Mouse (Mus musculus): Measurements from ENCODE around the gene Ung.
A peak's percentile ranks its signal among the peaks of the same experiment; 100 is the strongest.

Gene Ung

DNA sequence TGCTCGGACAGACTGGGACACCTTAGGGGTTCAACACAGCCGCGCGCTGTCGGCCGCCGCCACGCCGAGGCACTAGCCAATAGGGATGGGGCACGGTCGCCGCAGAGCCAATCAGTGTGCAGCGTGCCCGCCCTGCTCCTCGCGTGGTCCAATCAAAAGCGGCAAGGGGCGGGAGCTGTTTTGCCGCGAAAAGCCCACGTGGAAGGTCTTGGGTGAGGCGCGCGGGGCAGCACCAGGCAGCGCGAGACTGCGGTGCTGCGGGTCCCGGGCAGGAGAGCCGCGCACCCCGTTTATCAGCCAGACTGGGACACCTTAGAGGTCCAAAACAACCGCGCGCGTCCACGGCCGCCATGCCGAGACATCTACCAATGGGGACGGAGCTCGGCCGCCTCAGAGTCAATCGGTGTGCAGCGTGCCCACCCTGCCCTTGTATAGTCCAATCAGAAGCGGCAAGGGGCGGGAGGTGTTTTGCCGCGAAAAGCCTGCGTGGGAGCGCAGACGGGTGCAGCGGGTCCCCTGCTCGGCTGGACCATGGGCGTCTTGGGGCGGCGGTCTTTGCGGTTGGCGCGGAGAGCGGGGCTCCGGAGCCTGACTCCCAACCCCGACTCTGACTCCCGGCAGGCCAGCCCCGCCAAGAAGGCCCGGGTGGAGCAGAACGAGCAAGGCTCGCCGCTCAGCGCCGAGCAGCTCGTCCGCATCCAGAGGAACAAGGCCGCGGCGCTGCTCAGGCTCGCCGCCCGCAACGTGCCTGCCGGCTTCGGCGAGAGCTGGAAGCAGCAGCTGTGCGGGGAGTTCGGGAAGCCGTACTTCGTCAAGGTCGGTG is 723 bp downstream of the Ung start:
- DNase-seq (ENCODE audit: low spot score), result peak; percentile 97

DNA sequence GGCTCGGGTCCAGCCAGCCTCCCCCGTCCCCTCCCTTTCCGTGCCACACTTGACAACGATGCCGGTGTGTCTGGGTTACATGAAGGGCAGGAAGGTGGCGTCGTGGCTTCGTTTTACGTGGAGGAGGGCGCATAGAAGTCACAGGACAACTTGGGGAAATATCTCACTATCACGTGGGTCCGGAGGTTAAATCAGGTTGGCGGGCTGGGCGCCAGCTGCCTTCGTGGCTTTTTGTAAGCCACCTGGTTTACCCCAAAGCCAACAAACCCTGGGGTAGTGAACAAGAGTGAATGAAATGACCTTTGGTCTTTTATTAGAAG is 1.3 kb downstream of the Ung start:
- peak; percentile 45 for DNase-seq (ENCODE audit: low spot score)

DNA sequence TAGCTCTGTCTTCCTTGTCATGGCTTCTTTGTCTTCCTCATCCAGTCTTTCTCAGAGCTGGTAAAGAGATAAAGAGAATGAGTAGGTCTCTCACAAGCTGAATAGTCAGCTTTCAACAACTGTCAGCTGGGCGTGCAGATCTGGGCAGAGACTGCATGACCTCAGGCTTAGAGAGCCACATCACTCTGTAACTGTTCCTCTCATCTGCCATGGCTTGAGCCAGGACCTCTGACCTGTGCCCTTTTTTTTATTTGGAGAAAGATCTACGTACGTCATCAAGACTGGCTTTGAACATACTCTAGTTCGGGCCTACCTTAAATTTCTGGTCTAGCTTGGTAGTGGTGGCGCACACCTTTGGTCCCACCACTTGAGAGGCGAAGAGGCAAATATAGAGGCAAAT is 2.7 kb downstream of the Ung start:
- no peak for DNase-seq (ENCODE audit: low spot score)

DNA sequence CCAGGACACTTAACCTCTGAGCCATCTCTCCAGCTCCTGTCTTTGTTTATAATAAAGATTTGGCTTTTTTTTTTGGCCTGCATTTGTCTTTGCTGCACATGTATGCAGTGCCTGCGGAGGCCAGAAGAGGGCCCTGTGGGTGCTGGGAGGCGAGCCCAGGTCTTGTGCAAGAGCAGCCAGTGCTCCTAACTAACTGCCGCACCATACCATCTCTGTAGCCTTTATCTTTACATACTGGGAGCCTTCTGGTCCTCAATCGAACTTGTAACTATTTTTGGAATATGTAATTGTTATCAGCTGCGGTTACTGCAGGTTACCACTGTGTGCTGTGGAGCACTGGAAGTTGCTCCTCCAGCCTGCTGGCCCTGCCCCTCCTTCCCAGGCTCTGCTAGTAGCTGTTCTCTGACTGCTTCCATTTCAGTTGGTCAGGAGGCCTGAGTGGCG is 3.9 kb downstream of the Ung start:
- peak; percentile 36 for DNase-seq (ENCODE audit: low spot score)

DNA sequence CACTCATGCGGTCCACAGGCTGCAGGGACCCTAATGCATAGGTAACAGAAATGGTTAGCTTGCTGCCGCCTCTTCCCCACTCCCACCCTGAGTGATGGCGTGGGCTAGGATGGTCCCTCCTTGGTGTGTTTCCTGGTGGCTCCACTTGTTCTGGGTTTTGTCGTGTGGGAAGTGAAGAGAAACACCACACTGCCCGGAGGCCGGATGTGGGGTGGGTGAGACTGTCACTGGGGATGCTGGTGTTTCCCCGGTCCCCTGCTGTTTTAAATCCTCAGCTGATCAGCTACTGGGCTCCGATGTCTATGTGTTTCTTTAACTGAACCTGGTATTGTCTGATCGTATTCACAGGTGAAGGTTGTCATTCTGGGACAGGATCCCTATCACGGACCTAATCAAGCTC is 5.3 kb downstream of the Ung start:
- DNase-seq (ENCODE audit: low spot score), result no peak

DNA sequence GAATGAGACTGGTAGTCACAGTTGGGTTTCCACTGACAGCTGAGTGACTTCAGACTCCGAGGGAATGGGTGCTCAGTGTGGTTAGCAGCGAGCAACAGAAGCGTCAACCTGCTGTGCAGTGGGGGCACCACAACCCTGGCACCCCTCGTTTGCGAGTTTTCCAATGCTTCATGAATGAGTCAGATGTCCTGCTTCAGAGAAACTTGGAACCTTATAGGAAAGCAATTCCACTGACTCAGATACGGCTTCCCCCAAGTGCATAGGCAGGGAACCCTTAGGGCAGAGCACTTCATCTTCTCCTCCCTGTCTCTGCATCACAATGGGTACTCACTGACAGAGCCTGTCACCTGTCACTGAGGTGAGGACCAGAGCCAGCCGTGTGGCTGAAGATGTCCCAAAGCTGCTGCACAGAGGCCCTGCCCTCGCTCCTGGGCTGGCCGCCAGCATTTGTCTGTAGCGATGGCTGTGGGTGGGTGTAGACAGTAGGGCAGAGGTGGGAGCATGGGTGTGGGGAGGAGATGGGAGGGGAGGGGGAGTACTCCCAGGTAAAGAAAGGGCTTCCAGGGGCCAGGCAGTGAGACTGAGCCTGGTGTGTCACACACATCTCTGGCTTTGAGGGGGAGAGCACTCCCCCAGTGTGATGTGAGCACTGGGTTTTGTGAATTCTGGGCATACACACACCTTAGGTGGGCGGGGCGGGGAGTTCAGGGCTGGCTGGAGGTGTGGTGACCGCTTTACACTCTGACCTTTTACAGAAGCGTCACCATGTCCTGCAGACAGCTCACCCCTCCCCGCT is 7.5 kb downstream of the Ung start:
- DNase-seq (ENCODE audit: low spot score), result no peak

DNA sequence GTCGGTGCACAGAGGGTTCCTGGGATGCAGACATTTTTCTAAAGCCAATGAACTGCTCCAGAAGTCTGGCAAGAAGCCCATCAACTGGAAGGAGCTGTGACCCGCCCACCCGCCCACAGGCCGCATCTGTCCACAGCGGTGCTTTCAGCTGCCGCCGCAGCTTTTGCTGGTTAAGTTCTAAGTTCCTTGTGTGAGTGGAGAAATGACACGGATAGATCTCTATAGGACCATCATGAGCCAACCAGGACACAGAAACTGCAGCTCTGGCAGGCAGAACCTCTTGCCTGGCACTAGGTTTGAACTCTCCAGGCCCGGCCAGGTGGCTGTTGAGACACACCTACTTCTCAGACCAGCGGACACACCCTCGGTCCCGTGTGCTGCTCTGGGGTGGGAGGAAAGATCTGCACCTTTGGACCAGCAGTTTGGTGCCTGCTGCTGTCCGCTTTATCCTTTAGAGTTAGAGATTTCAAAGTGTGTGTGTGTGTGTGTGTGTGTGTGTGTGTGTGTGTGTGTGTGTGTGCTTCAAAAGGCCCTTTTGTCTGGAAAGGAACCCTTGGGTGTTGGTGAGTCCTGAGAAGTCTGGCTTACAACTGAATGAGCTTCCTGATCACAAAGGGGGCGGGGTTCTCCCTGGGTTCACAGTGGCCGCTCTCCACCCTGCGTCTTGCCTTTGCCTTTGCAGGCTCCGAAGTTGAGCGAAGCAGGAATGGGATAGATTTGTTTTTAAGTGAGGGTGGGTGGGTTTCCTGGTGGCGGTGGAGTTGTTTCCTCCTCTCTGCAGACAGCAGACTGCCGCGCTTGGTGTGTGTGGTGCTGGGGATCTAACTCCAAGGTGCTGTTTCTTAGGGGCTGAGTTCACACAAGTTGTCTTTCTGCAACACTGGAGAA is 8.3 kb downstream of the Ung start:
- no peak for DNase-seq (ENCODE audit: low spot score)

DNA sequence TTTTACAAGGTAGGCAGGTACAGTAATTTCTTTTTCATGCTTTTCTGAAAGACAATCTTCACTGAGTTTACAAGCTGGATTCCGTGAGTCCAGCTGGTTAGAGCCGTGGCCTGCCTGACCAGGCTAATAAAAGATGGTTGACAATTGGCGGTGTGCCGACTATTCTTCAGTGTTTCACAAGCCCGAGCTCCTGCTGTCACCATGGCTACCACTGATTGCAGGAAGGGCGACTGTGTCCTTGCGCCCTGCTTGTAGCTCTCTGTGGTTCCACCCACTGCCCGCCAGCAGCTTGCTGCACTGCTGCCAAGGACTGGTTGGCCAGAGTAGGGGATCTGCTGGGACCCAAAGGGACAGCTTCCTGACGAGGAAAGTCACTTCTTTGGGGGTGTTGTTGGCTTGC is 9.0 kb downstream of the Ung start:
- DNase-seq (ENCODE audit: low spot score), result peak; percentile 50

DNA sequence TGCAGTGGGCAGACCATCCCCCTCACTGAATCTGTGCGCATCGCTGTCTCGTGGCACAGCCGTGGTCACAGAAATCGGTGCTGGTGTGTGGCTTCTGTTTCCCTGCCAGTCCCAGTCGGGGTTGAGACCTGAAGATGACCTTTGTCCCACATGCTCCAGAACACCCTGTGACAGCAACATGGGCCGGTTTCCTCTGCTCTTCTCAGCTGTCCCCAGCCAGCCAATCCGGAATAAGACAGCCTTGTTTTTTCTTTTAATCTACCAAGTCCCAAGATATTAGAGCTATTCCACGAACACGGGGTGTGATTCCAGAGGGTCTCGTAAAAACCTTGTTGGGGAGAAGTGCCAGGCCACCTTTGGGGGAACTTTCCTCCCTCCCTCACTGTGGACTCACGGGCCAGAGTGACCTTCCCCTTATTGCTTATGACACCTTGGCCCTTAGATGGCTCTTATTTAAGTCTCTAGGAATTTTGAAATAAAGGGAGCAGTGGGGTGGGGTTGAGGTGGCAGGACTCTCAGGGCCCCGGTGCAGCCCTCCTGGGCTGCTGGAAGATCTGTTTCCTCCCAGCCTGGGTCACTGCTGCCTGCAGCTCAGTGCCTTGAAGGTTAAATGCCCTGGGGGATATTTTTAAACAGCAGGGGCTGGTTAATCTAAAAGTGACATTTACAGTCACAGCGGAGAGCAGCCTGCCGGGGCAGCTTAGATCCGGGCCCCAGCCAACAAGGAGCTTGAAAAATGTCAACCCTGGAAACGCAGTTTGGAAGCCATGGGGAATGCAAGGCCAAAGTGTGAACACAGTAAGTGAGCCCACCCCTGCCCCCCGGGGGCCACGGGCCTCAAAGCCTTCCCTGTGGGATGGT is 16.1 kb downstream of the Ung start, which contains the start of gene Acacb:
Acacb (plus strand) TSS at position 508 of the 861 bp plus-strand sequence.
- DNase-seq (ENCODE audit: low spot score), result no peak

- DNase-seq (ENCODE audit: low spot score), result no peak
Measured at GRCm38 (mm10) chr5:114147043-114147972, 17.1 kb downstream of the Ung start.

- no peak for DNase-seq (ENCODE audit: low spot score)
Measured at GRCm38 (mm10) chr5:114152359-114153092, 22.3 kb downstream of the Ung start.

GRCm38 (mm10) chr5:114153490-114153889 is 23.3 kb downstream of the Ung start:
- peak; percentile 68 for DNase-seq (ENCODE audit: low spot score)

- DNase-seq (ENCODE audit: low spot score), result no peak
Measured at GRCm38 (mm10) chr5:114154765-114155164, 24.6 kb downstream of the Ung start.

DNA sequence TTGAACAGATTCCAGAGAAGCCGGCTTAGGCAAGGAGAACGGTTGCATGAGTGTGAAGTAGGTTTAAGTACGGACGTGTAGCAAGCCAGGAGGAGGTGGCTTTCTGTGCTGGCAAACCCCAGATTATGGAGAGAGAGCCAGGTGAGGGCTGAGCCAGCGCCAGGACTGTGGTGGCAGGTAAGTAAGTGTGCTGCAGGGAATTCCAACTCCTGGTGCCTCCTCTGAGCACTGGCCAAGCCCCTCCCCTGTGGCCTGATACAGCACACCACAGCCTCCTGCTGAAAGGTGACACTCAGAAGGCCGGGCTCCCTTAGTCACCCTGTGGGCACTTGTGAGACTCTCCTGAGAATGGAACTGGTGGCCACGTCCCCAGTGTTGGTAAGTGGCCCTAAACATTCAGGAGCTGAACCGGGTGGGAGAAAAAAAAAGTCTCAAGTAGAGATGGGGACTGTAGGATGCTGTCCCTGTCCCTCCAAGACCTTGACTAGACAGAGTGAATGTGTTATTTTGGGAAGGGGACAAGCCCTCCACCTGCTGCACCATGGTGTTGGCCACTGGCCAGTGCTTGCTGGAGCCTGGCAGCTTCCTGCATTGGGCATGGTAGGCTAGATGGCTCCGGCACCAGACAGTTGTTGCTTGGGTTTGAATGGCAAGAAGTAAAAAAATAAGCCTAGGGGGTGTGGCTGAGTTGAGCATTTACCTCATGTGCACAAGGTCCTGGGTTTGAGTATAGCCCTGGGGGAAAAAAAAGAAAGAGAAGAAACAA is 25.2 kb downstream of the Ung start:
- no peak for DNase-seq (ENCODE audit: low spot score)

DNA sequence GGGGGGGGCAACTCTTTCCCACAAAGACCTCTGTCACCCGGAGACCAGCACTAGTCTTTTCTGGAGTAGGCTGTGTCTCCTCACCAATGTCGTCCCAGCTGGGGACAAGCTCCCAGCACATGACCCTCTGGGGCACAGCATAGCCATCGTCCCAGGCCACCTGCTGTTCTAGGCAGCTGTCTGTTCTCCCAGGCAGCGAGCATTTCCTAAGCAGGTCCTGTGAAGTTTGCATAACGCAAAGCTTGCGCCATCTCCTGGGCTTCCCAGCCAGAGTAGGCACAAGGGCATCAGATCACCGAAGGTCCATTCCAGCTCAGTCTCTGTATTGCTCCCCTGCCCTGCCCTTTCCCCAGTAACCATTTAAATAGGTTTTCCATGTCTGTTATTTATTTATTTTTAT is 27.1 kb downstream of the Ung start:
- no peak for DNase-seq (ENCODE audit: low spot score)

GRCm38 (mm10) chr5:114161424-114161823 is 31.2 kb downstream of the Ung start:
- no peak for DNase-seq (ENCODE audit: low spot score)

DNA sequence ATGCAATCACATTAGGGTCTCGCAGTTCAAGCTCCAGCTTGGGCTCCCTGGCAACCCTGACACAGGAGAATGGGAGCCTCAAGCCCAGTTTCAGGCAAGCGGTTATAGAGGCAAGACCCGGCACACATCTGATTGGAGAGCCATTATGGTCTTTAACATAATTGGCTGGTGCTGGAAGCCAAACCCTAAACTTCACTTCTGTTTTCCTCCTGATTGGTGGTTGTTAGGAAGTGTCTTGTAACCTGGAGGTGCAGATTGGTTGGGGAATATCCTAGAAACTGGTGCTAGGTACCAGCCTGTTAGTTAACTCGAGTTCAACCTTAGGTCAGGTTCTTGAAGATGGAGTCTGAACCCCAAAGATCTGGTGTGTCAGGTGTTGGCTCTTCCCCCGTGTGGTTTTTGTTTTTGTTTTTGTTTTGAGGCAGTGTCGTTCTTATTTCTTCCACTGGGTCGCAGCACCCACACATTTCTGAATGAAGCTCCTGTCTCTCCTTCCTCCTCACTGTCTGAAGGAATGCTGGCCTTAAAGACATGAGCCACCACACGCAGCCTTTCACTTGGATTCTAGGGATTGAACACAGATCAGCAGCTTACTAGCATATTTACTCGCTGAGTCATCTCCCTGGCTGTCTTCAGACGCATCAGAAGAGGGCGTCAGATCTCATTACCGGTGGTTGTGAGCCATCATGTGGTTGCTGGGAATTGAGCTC is 32.1 kb downstream of the Ung start:
- no peak for DNase-seq (ENCODE audit: low spot score)

DNA sequence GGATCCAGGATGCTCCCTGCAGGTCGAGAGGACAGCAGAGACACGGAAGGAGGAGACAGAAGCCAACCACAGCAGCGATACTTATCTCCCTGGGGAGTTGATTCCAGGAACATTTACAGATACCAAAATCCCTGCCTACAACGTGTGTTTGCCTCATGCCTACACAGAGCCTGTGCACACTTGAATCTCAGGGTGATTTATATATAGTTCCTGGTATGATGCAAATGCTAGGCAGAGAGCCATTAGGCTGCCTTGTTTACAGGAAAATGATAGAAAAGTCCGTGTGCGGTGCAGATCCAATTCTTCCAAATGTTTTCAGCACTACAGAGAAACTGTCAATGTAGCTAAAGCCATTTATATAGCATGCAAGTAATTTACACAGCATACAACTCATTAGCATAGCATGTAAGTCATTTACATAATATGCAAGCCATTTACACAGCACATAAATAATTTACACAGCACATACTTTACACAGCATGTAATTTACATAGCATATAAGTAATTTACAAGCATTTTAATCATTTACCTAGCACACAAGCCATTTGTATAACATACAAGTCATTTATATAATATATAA is 33.0 kb downstream of the Ung start:
- no peak for DNase-seq (ENCODE audit: low spot score)

All from embryo, embryonic 10 days (tissue).